Mouse (Mus musculus): Measurements from ENCODE around the gene Bfsp1.

- TF ChIP-seq CTCF (IDR thresholded peaks at IDR 0.05; ENCODE audit: low read depth, low read length) (no peak), POLR2AphosphoS5 (IDR thresholded peaks at IDR 0.05; ENCODE audit: insufficient replicate concordance, low read depth, low read length) (no peak), GATA1 (IDR thresholded peaks at IDR 0.05; ENCODE audit: borderline replicate concordance, low read length) (no peak)
Measured at GRCm38 (mm10) chr2:143889860-143890433, 27.0 kb upstream of the Bfsp1 start.
